29 mouse cellular contexts compared by ENCODE assay signal in genomic region chr17:26970221-26970620, GRCm38 (mm10). TPM values are rescaled to one million over a fixed set of nuclear protein-coding genes. Genes with fewer than 3 reads are reported as not detected.
DNase-seq lines count a peak whose midpoint lies in the region; ATAC-seq and TF ChIP-seq lines count a peak whose summit lies in the region.
"Had no signal": no experiment of that assay in that cellular context is flagged by ENCODE, and none has a peak within 500 bp of the region (broad histone marks: within the 10 kb centered on the region; RNA-seq: fewer than 3 reads in every experiment).

No protein-coding gene starts in this region.

- no peaks in the 10 kb centered on the region for H3K27me3 ChIP-seq in testis, adult 2 months (ENCODE audit: control insufficient read depth, insufficient read depth, low read length)
- no peaks in the 10 kb centered on the region for H3K27me3 ChIP-seq in kidney, embryonic 16.5 days (ENCODE audit: insufficient read depth, low read length)
- H3K27me3 ChIP-seq: embryonic facial prominence, embryonic 12.5 days; forebrain, embryonic 13.5 days; heart, embryonic 12.5 days; heart, embryonic 15.5 days; hindbrain, embryonic 13.5 days; Patski had no signal

- no peaks in the 10 kb centered on the region for H3K9me3 ChIP-seq in kidney, embryonic 16.5 days (ENCODE audit: low read length)
- H3K9me3 ChIP-seq: embryonic facial prominence, embryonic 12.5 days; forebrain, embryonic 10.5 days; forebrain, embryonic 13.5 days; G1E; heart, embryonic 12.5 days; heart, embryonic 15.5 days; hindbrain, embryonic 10.5 days; hindbrain, embryonic 13.5 days had no signal

- intact Hi-C loops in left cerebral cortex, adult 2 months (cut with DNase I): no loop called here

- TF ChIP-seq POLR2A in testis, adult 2 months (IDR thresholded peaks at IDR 0.05; ENCODE audit: control insufficient read depth, low read depth, low read length): no peak

- peak; percentile 5 for DNase-seq in cerebellum, adult 9-10 months
- DNase-seq in cerebellum, postnatal 10 days: no peak
- DNase-seq in left cerebral cortex, adult 2 months (ENCODE audit: extremely low spot score in 1 of 2, low spot score in 2 of 2): no peak
- DNase-seq in left cerebral cortex, adult 8-10 months (ENCODE audit: low spot score in 2 of 2): no peak
- no peak for DNase-seq in testis, postnatal 10 days (ENCODE audit: low spot score)
- DNase-seq: adrenal gland, postnatal 10 days; adrenal gland, postnatal 36 days; cerebellum, adult 18-20 months; cerebellum, adult 9-11 months; cerebellum, postnatal 36 days; gastrocnemius, postnatal 10 days; gastrocnemius, postnatal 36 days; heart, adult 2 months; heart, postnatal 10 days; heart, postnatal 36 days had no signal

- H3K4me1 ChIP-seq in testis, adult 2 months (ENCODE audit: control insufficient read depth, insufficient read depth, low read length): peaks cover 16% of the 10 kb centered on the region
- H3K4me1 ChIP-seq in kidney, embryonic 16.5 days (ENCODE audit: insufficient read depth, low read length): peaks cover 28% of the 10 kb centered on the region

- WGBS in kidney, embryonic 16.5 days: 72% methylated on average over 12 of the region's 12 CpGs

- no peak overlapping the region for H3K4me3 ChIP-seq in left cerebral cortex, adult 2 months
- peak overlapping the region; percentile 57 for H3K4me3 ChIP-seq in testis, adult 2 months (ENCODE audit: control insufficient read depth, low read depth, low read length)
- no peak overlapping the region for H3K4me3 ChIP-seq in kidney, embryonic 16.5 days (ENCODE audit: low read length)
- H3K4me3 ChIP-seq: embryonic facial prominence, embryonic 12.5 days; forebrain, embryonic 13.5 days; heart, adult 2 months; heart, embryonic 12.5 days; heart, embryonic 15.5 days; hindbrain, embryonic 10.5 days; hindbrain, embryonic 13.5 days had no signal

- ATAC-seq in kidney, embryonic 16.5 days (ENCODE audit: low FRiP score, low TSS enrichment): no peak
- ATAC-seq in CD4-positive, CD25-positive, alpha-beta regulatory T cell, adult 4 months: no peak
- ATAC-seq: forebrain, embryonic 13.5 days; forebrain, embryonic 16.5 days; hindbrain, embryonic 16.5 days; Patski had no signal

- H3K36me3 ChIP-seq in testis, adult 2 months (ENCODE audit: control insufficient read depth, insufficient read depth, low read length): peaks cover 1% of the 10 kb centered on the region; the same call in 1 of the 2 replicates
- H3K36me3 ChIP-seq in kidney, embryonic 16.5 days (ENCODE audit: insufficient read depth, low read length): peaks cover 27% of the 10 kb centered on the region

- no peak overlapping the region for H3K9ac ChIP-seq in kidney, embryonic 16.5 days (replicated peaks; ENCODE audit: low read length)
- H3K9ac ChIP-seq: embryonic facial prominence, embryonic 12.5 days; forebrain, embryonic 13.5 days; heart, embryonic 12.5 days; heart, embryonic 15.5 days; hindbrain, embryonic 13.5 days had no signal

- TF ChIP-seq CTCF in left cerebral cortex, adult 2 months (IDR thresholded peaks at IDR 0.05): no peak
- no peak for TF ChIP-seq CTCF in testis, adult 2 months (IDR thresholded peaks at IDR 0.05; ENCODE audit: control insufficient read depth, insufficient read depth, insufficient replicate concordance, low read depth, low read length)

- H3K27ac ChIP-seq in left cerebral cortex, adult 2 months: peak overlapping the region; percentile 83
- H3K27ac ChIP-seq in testis, adult 2 months (ENCODE audit: control insufficient read depth, insufficient read depth, low read depth, low read length): peak overlapping the region; percentile 46; the same call in 1 of the 2 replicates
- no peak overlapping the region for H3K27ac ChIP-seq in kidney, embryonic 16.5 days (ENCODE audit: low read length)
- H3K27ac ChIP-seq: embryonic facial prominence, embryonic 12.5 days; forebrain, embryonic 10.5 days; forebrain, embryonic 13.5 days; heart, adult 2 months; heart, embryonic 15.5 days; hindbrain, embryonic 10.5 days; hindbrain, embryonic 13.5 days had no signal

- no peak overlapping the region for H3K4me2 ChIP-seq in kidney, embryonic 16.5 days (replicated peaks; ENCODE audit: low read depth, low read length)
- H3K4me2 ChIP-seq: embryonic facial prominence, embryonic 12.5 days; forebrain, embryonic 13.5 days; heart, embryonic 12.5 days; heart, embryonic 15.5 days; hindbrain, embryonic 13.5 days had no signal

RNA-seq across cellular contexts. Expression of gene Zbtb9, which starts 2.7 kb away (rescaled TPM):
- 10 to 100 TPM; 16.3 to 18.3 TPM for total RNA-seq in left cerebral cortex, adult 2 months (2021)
- 10 to 100 TPM; 13.1 to 15.9 (median 14.7) TPM for total RNA-seq in left cerebral cortex, adult 8-10 months (2022)
- 9.8 and 11.9 TPM in 2 replicates for polyA plus RNA-seq in testis, adult 2 months (2012; rRNA removed)
- 19.9 and 20.1 TPM in 2 replicates for polyA plus RNA-seq in kidney, embryonic 16.5 days (2015; fragmentation: Nextera tagmentation; extraction: Ambion mirVana)
- 10 to 100 TPM; 11.5 to 15.6 TPM for polyA plus RNA-seq in CD4-positive, CD25-positive, alpha-beta regulatory T cell, adult 4 months (2017; shearing (Covaris generic))

RNA-seq across cellular contexts. Expression of gene Syngap1, which starts 29.2 kb away (rescaled TPM):
- total RNA-seq in left cerebral cortex, adult 2 months (2021): 100 to 1,000 TPM; 452 to 471 TPM
- total RNA-seq in left cerebral cortex, adult 8-10 months (2022): 100 to 1,000 TPM; 329 to 367 (median 348) TPM
- polyA plus RNA-seq in testis, adult 2 months (2012; rRNA removed): 109 and 113 TPM in 2 replicates
- 1.1 and 2.2 TPM in 2 replicates for polyA plus RNA-seq in kidney, embryonic 16.5 days (2015; fragmentation: Nextera tagmentation; extraction: Ambion mirVana)
- polyA plus RNA-seq in CD4-positive, CD25-positive, alpha-beta regulatory T cell, adult 4 months (2017; shearing (Covaris generic)): not detected

RNA-seq across cellular contexts. Expression of gene Cuta, which starts 30.9 kb away (rescaled TPM):
- 100 to 1,000 TPM; 103 to 110 TPM for total RNA-seq in left cerebral cortex, adult 2 months (2021)
- 100 to 1,000 TPM in 2 of 4 experiments, 10 to 100 TPM in 2; 86.5 to 102 (median 97.7) TPM for total RNA-seq in left cerebral cortex, adult 8-10 months (2022)
- 24.0 and 30.9 TPM in 2 replicates for polyA plus RNA-seq in testis, adult 2 months (2012; rRNA removed)
- 187 and 203 TPM in 2 replicates for polyA plus RNA-seq in kidney, embryonic 16.5 days (2015; fragmentation: Nextera tagmentation; extraction: Ambion mirVana)
- 100 to 1,000 TPM; 153 to 166 TPM for polyA plus RNA-seq in CD4-positive, CD25-positive, alpha-beta regulatory T cell, adult 4 months (2017; shearing (Covaris generic))

RNA-seq across cellular contexts. Expression of gene Phf1, which starts 37.4 kb away (rescaled TPM):
- total RNA-seq in left cerebral cortex, adult 2 months (2021): 10 to 100 TPM; 33.8 to 39.5 TPM
- total RNA-seq in left cerebral cortex, adult 8-10 months (2022): 10 to 100 TPM; 37.2 to 42.2 (median 38.0) TPM
- 132 and 136 TPM in 2 replicates for polyA plus RNA-seq in testis, adult 2 months (2012; rRNA removed)
- polyA plus RNA-seq in kidney, embryonic 16.5 days (2015; fragmentation: Nextera tagmentation; extraction: Ambion mirVana): 9.3 and 9.4 TPM in 2 replicates
- 10 to 100 TPM; 11.1 to 12.1 TPM for polyA plus RNA-seq in CD4-positive, CD25-positive, alpha-beta regulatory T cell, adult 4 months (2017; shearing (Covaris generic))

RNA-seq across cellular contexts. Expression of gene Kifc5b, which starts 53.3 kb away (rescaled TPM):
- total RNA-seq in left cerebral cortex, adult 2 months (2021): 1 to 10 TPM; 3.3 to 4.6 TPM
- total RNA-seq in left cerebral cortex, adult 8-10 months (2022): 1 to 10 TPM; 2.8 to 4.9 (median 3.5) TPM
- polyA plus RNA-seq in testis, adult 2 months (2012; rRNA removed): 6.5 TPM in 2 replicates
- polyA plus RNA-seq in kidney, embryonic 16.5 days (2015; fragmentation: Nextera tagmentation; extraction: Ambion mirVana): 8.2 and 10.8 TPM in 2 replicates
- 1 to 10 TPM; 1.4 to 3.3 TPM for polyA plus RNA-seq in CD4-positive, CD25-positive, alpha-beta regulatory T cell, adult 4 months (2017; shearing (Covaris generic))

Comparison
In these comparisons a context has a peak if more than half of its experiments do, and no peak if none do; other contexts are left out.
1. RNA of gene Syngap1, which starts 29.2 kb away (polyA plus RNA-seq): 109 to 113 TPM in testis, adult 2 months; 1.1 to 2.2 TPM in kidney, embryonic 16.5 days and not detected in CD4-positive, CD25-positive, alpha-beta regulatory T cell, adult 4 months; every median in the first group is over 10 times any median in the second.